Mouse (Mus musculus) embryonic facial prominence, embryonic 11.5 days (tissue): ENCODE measurements around the gene Prickle1. TPM values are rescaled to one million over a fixed set of nuclear protein-coding genes. Genes with fewer than 3 reads are reported as not detected.

Source experiments
- ATAC-seq: fragments of 200-750 bp; cut with Nextera tagmentation; replicated peaks from 2 replicates; pipeline ENCODE4 v1.8.0; 2017; ENCODE audit warnings: low read depth; ENCODE audit not compliant: insufficient number of reproducible peaks, low FRiP score, low TSS enrichment
- DNase-seq: peaks from one replicate; pipeline ENCODE4 v3.0.0-alpha.2; 2015; ENCODE audit warnings: low spot score
- H3K27ac ChIP-seq: fragments of 300-500 bp; sonication (generic); replicated peaks from 2 replicates; pipeline ENCODE4 v1.5.1; 2014; ENCODE audit warnings: mild to moderate bottlenecking, low read depth, low read length, control low read depth
- H3K27me3 ChIP-seq: fragments of 300-500 bp; sonication (generic); 2 replicates; pipeline ENCODE4 v1.6.1; 2014; ENCODE audit warnings: mild to moderate bottlenecking, low read length, moderate library complexity, mixed read lengths; ENCODE audit not compliant: control insufficient read depth, insufficient read depth
- H3K36me3 ChIP-seq: fragments of 300-500 bp; sonication (generic); replicated peaks from 2 replicates; pipeline ENCODE4 v1.6.1; 2014; ENCODE audit warnings: low read depth, mild to moderate bottlenecking, low read length, moderate library complexity, mixed read lengths; ENCODE audit not compliant: control insufficient read depth, insufficient read depth
- H3K4me1 ChIP-seq: fragments of 300-500 bp; sonication (generic); 2 replicates; pipeline ENCODE4 v1.6.1; 2014; ENCODE audit warnings: low read length, mixed read lengths; ENCODE audit not compliant: control insufficient read depth, insufficient read depth
- H3K4me2 ChIP-seq: fragments of 300-500 bp; sonication (generic); 2 replicates; pipeline ENCODE4 v1.6.1; 2014; ENCODE audit warnings: low read depth, mild to moderate bottlenecking, control low read depth, low read length, moderate library complexity
- H3K4me3 ChIP-seq: fragments of 300-500 bp; sonication (generic); 2 replicates; pipeline ENCODE4 v1.5.1; 2014; ENCODE audit warnings: low read depth, low read length, control low read depth
- H3K9ac ChIP-seq: fragments of 300-500 bp; sonication (generic); replicated peaks from 2 replicates; pipeline ENCODE4 v1.6.1; 2014; ENCODE audit warnings: mild to moderate bottlenecking, control low read depth, low read length
- H3K9me3 ChIP-seq: fragments of 300-500 bp; sonication (generic); replicated peaks from 2 replicates; pipeline ENCODE4 v1.6.1; 2016; ENCODE audit warnings: mild to moderate bottlenecking, low read length, inconsistent platforms, mixed read lengths; ENCODE audit not compliant: control insufficient read depth
- WGBS: fragments of 180-500 bp; shearing (Covaris S2); extraction: QIAGEN DNeasy Blood & Tissue Kit; methylation state at CpG from one replicate; pipeline ENCODE4 v1.1.7; 2014; 5-methylcytosine and 5-hydroxymethylcytosine counted together
- polyA plus RNA-seq: library from polyadenylated mRNA; unstranded; fragments of >200 nt; fragmentation: Nextera tagmentation; extraction: Ambion mirVana; gene quantifications from 2 replicates; pipeline ENCODE4 v1.2.1, GENCODE M21; 2014

The Prickle1 gene
- polyA plus RNA-seq, 1 experiment from 2014 or later = 37.6 TPM

GRCm38 (mm10) chr15:93558421-93558820, 37.3 kb downstream of the Prickle1 start:
- Histone ChIP-seq H3K9me3 (no peaks in the 10 kb centered on the region), H3K4me3 (no peak overlapping the region), H3K4me1 (no peaks in the 10 kb centered on the region), H3K9ac (no peak overlapping the region), H3K27me3 (no peaks in the 10 kb centered on the region), H3K36me3 (no peaks in the 10 kb centered on the region), H3K27ac (no peak overlapping the region), H3K4me2 (no peak overlapping the region)
- no peak for DNase-seq
- no peak for ATAC-seq
- 90% methylated on average over 12 of the region's 12 CpGs for WGBS

GRCm38 (mm10) chr15:93555719-93556118, 40.0 kb downstream of the Prickle1 start:
- H3K27ac ChIP-seq = no peak overlapping the region
- DNase-seq (no peak), ATAC-seq (no peak)
- H3K9me3 ChIP-seq = no peaks in the 10 kb centered on the region
- H3K36me3 ChIP-seq = no peaks in the 10 kb centered on the region
- no peak overlapping the region for H3K4me3 ChIP-seq
- WGBS = 68% methylated on average over 8 of the region's 8 CpGs
- H3K27me3 ChIP-seq = no peaks in the 10 kb centered on the region
- H3K4me2 ChIP-seq = no peak overlapping the region
- no peaks in the 10 kb centered on the region for H3K4me1 ChIP-seq
- no peak overlapping the region for H3K9ac ChIP-seq

GRCm38 (mm10) chr15:93554203-93554851, 41.4 kb downstream of the Prickle1 start:
- H3K27ac ChIP-seq = no peak overlapping the region
- no peaks in the 10 kb centered on the region for H3K4me1 ChIP-seq
- no peak overlapping the region for H3K4me2 ChIP-seq
- DNase-seq (no peak), ATAC-seq (no peak)
- no peaks in the 10 kb centered on the region for H3K27me3 ChIP-seq
- no peaks in the 10 kb centered on the region for H3K9me3 ChIP-seq
- no peak overlapping the region for H3K4me3 ChIP-seq
- 84% methylated on average over 12 of the region's 12 CpGs for whole genome bisulfite sequencing
- H3K9ac ChIP-seq = no peak overlapping the region
- no peaks in the 10 kb centered on the region for H3K36me3 ChIP-seq

- Histone ChIP-seq H3K27ac (no peak overlapping the region), H3K36me3 (no peaks in the 10 kb centered on the region), H3K4me3 (no peak overlapping the region), H3K9ac (no peak overlapping the region), H3K4me1 (no peaks in the 10 kb centered on the region), H3K9me3 (no peaks in the 10 kb centered on the region), H3K4me2 (no peak overlapping the region), H3K27me3 (no peaks in the 10 kb centered on the region)
- ATAC-seq (peak; percentile 63; the same call in 1 of the 2 replicates), DNase-seq (peak; percentile 72)
- WGBS = 6% methylated on average over 9 of the region's 9 CpGs
These were observed 43.5 kb downstream of the Prickle1 start for GRCm38 (mm10) chr15:93552169-93552568.

- WGBS = 59% methylated on average over 9 of the region's 9 CpGs
- no peak for ATAC-seq
- no peaks in the 10 kb centered on the region for H3K27me3 ChIP-seq
- peak; percentile 41 for DNase-seq
- H3K4me3 ChIP-seq = no peak overlapping the region
- H3K4me1 ChIP-seq = no peaks in the 10 kb centered on the region
- no peak overlapping the region for H3K4me2 ChIP-seq
- no peak overlapping the region for H3K9ac ChIP-seq
- H3K27ac ChIP-seq = no peak overlapping the region
- no peaks in the 10 kb centered on the region for H3K36me3 ChIP-seq
- H3K9me3 ChIP-seq = no peaks in the 10 kb centered on the region
These were observed 47.4 kb downstream of the Prickle1 start for GRCm38 (mm10) chr15:93548297-93548696.

- WGBS = 79% methylated on average over 3 of the region's 3 CpGs
- no peak overlapping the region for H3K4me2 ChIP-seq
- no peak for ATAC-seq
These were observed 56.3 kb downstream of the Prickle1 start for GRCm38 (mm10) chr15:93539415-93539814.

GRCm38 (mm10) chr15:93538551-93539205, 57.0 kb downstream of the Prickle1 start:
- Histone ChIP-seq H3K27me3 (no peaks in the 10 kb centered on the region), H3K9me3 (no peaks in the 10 kb centered on the region), H3K9ac (no peak overlapping the region), H3K4me3 (no peak overlapping the region), H3K27ac (no peak overlapping the region), H3K4me1 (no peaks in the 10 kb centered on the region), H3K36me3 (no peaks in the 10 kb centered on the region; the same call in 1 of the 2 replicates), H3K4me2 (no peak overlapping the region)
- 90% methylated on average over 21 of the region's 21 CpGs for WGBS
- DNase-seq (no peak), ATAC-seq (no peak)

More at GRCm38 (mm10) chr15:93539415-93539814, 56.3 kb downstream of the Prickle1 start:
- H3K4me1 ChIP-seq = no peaks in the 10 kb centered on the region
- H3K36me3 ChIP-seq = no peaks in the 10 kb centered on the region; the same call in 1 of the 2 replicates
- no peak for DNase-seq
- no peaks in the 10 kb centered on the region for H3K27me3 ChIP-seq
- H3K9ac ChIP-seq = no peak overlapping the region
- no peak overlapping the region for H3K4me3 ChIP-seq
- H3K27ac ChIP-seq = no peak overlapping the region
- H3K9me3 ChIP-seq = no peaks in the 10 kb centered on the region

- H3K27me3 ChIP-seq = no peaks in the 10 kb centered on the region
- no peak overlapping the region for H3K9ac ChIP-seq
- no peaks in the 10 kb centered on the region for H3K4me1 ChIP-seq
- 81% methylated on average over 7 of the region's 7 CpGs for WGBS
- H3K4me2 ChIP-seq = no peak overlapping the region
- no peaks in the 10 kb centered on the region; the same call in 1 of the 2 replicates for H3K36me3 ChIP-seq
- H3K27ac ChIP-seq = no peak overlapping the region
- no peaks in the 10 kb centered on the region for H3K9me3 ChIP-seq
- no peak for DNase-seq
- no peak for ATAC-seq
- H3K4me3 ChIP-seq = no peak overlapping the region
These were observed 57.9 kb downstream of the Prickle1 start for GRCm38 (mm10) chr15:93537745-93538144.
